ENCODE assay signal across 8 mouse cellular contexts in the genomic region with DNA sequence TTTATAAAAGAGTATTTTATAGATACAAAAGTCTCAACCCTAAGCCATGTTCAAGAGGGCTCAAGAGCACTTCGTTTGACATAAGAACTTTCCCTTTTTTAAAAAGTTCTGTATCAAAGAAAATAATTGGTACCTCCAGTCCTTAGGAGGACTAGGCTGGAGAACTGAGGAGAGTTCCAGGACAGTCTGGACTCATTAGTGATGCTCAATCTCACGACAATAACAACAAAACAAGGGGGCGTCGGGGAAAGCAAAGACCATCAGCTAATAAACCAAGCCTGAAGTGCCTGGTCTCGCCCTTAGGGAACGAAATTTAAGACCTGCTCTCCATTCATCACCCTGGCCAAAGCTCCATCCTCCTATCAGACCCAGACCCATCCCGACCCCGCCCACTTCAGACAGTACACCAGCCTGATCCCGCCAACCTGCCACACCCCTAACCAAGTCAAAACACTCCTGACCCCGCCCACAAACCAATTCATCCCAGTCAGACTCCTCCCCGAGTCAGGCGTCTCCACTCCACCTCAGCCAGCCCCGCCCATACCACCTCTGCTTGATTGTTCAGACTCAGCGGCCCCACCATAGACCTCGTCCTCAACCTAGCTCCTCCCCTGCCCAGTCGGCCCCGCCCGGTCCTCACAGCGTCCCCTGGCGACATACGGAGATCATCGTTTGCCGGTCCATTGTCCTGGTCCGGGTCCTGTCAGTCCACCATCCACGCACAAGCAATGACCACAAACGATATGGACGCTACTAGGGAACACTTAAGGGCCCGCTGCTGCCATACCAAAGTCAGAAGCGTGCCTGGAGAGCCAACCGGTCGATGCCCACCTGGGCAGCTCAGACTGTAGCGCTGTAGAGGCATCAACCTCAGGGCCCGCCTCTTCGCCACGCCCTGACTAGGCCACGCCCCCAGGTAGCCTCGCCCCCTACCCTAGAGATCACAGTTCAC. TPM values are rescaled to one million over a fixed set of nuclear protein-coding genes. Genes with fewer than 3 reads are reported as not detected.
DNase-seq lines count a peak whose midpoint lies in the region; ATAC-seq lines count a peak whose summit lies in the region.

No protein-coding gene starts in this region.

- H3K4me2 ChIP-seq in forebrain, embryonic 12.5 days, result peak overlapping the region; percentile 64
- peak overlapping the region; percentile 63 for H3K4me2 ChIP-seq in hindbrain, embryonic 13.5 days
- peak overlapping the region; percentile 70 for H3K4me2 ChIP-seq in limb, embryonic 15.5 days
- H3K4me2 ChIP-seq in midbrain, embryonic 14.5 days (ENCODE audit: low read length), result peak overlapping the region; percentile 58

- H3K9ac ChIP-seq in forebrain, embryonic 12.5 days, result 0 out of 2 replicates have a peak overlapping the region, but pooled peaks have one; percentile 41
- H3K9ac ChIP-seq in hindbrain, embryonic 13.5 days, result peak overlapping the region; percentile 65
- H3K9ac ChIP-seq in limb, embryonic 15.5 days, result no peak overlapping the region
- peak overlapping the region; percentile 34 for H3K9ac ChIP-seq in midbrain, embryonic 14.5 days (replicated peaks; ENCODE audit: low read length)

- peaks cover 6% of the 10 kb centered on the region; the same call in 1 of the 2 replicates for H3K27me3 ChIP-seq in forebrain, embryonic 12.5 days
- H3K27me3 ChIP-seq in hindbrain, embryonic 13.5 days, result peaks cover 10% of the 10 kb centered on the region
- 0 out of 2 replicates have a peak, but pooled peaks cover 5% of the 10 kb centered on the region for H3K27me3 ChIP-seq in limb, embryonic 15.5 days
- H3K27me3 ChIP-seq in midbrain, embryonic 14.5 days (ENCODE audit: control insufficient read depth, insufficient read depth, low read length), result no peaks in the 10 kb centered on the region

- no peak overlapping the region for H3K27ac ChIP-seq in forebrain, embryonic 12.5 days
- H3K27ac ChIP-seq in hindbrain, embryonic 13.5 days, result peak overlapping the region; percentile 32; the same call in 1 of the 2 replicates
- no peak overlapping the region for H3K27ac ChIP-seq in limb, embryonic 15.5 days
- H3K27ac ChIP-seq in midbrain, embryonic 14.5 days (replicated peaks; ENCODE audit: low read depth, low read length), result no peak overlapping the region

- ATAC-seq in CD4-positive, CD25-positive, alpha-beta regulatory T cell, adult 4 months, result peak; percentile 74
- peak; percentile 86 for ATAC-seq in forebrain, embryonic 12.5 days (ENCODE audit: low FRiP score)
- peak; percentile 93 for ATAC-seq in hindbrain, embryonic 13.5 days (ENCODE audit: low FRiP score)
- ATAC-seq in limb, embryonic 15.5 days (ENCODE audit: insufficient number of reproducible peaks, low FRiP score, low TSS enrichment, low read depth), result peak; percentile 80
- ATAC-seq in midbrain, embryonic 14.5 days (ENCODE audit: low FRiP score, low TSS enrichment), result peak; percentile 64; the same call in 1 of the 2 replicates

- H3K36me3 ChIP-seq in forebrain, embryonic 12.5 days (replicated peaks), result no peaks in the 10 kb centered on the region
- no peaks in the 10 kb centered on the region for H3K36me3 ChIP-seq in hindbrain, embryonic 13.5 days
- no peaks in the 10 kb centered on the region for H3K36me3 ChIP-seq in limb, embryonic 15.5 days
- H3K36me3 ChIP-seq in midbrain, embryonic 14.5 days (ENCODE audit: control insufficient read depth, insufficient read depth, low read length), result no peaks in the 10 kb centered on the region

- WGBS in forebrain, embryonic 12.5 days, result under 1% methylated on average over 37 of the region's 37 CpGs
- WGBS in hindbrain, embryonic 13.5 days, result 1% methylated on average over 37 of the region's 37 CpGs
- 2% methylated on average over 37 of the region's 37 CpGs for WGBS in limb, embryonic 15.5 days
- 2% methylated on average over 37 of the region's 37 CpGs for WGBS in midbrain, embryonic 14.5 days

- H3K4me3 ChIP-seq in forebrain, embryonic 12.5 days (replicated peaks), result peak overlapping the region; percentile 39
- H3K4me3 ChIP-seq in hindbrain, embryonic 13.5 days, result peak overlapping the region; percentile 45
- peak overlapping the region; percentile 37 for H3K4me3 ChIP-seq in limb, embryonic 15.5 days
- peak overlapping the region; percentile 38 for H3K4me3 ChIP-seq in midbrain, embryonic 14.5 days (replicated peaks; ENCODE audit: low read depth, low read length)

- no peaks in the 10 kb centered on the region for H3K9me3 ChIP-seq in forebrain, embryonic 12.5 days
- no peaks in the 10 kb centered on the region for H3K9me3 ChIP-seq in hindbrain, embryonic 13.5 days
- H3K9me3 ChIP-seq in limb, embryonic 15.5 days, result no peaks in the 10 kb centered on the region
- no peaks in the 10 kb centered on the region for H3K9me3 ChIP-seq in midbrain, embryonic 14.5 days (ENCODE audit: control insufficient read depth, low read length)

- peaks cover 8% of the 10 kb centered on the region; the same call in 1 of the 2 replicates for H3K4me1 ChIP-seq in forebrain, embryonic 12.5 days
- H3K4me1 ChIP-seq in hindbrain, embryonic 13.5 days (replicated peaks), result peaks cover 5% of the 10 kb centered on the region
- peaks cover 6% of the 10 kb centered on the region for H3K4me1 ChIP-seq in limb, embryonic 15.5 days
- no peaks in the 10 kb centered on the region for H3K4me1 ChIP-seq in midbrain, embryonic 14.5 days (ENCODE audit: control insufficient read depth, insufficient read depth, low read length)

- peak; percentile 76 for DNase-seq in adrenal gland, adult 2 months
- DNase-seq in midbrain, embryonic 14.5 days, result peak; percentile 69
- DNase-seq in thymus, postnatal 0 days (ENCODE audit: low spot score), result peak; percentile 52
- DNase-seq in left cerebral cortex, adult 11 months (ENCODE audit: low spot score), result no peak

RNA-seq across cellular contexts. Expression of a gene that starts 35.5 kb away (rescaled TPM):
- not detected for polyA plus RNA-seq in CD4-positive, CD25-positive, alpha-beta regulatory T cell, adult 4 months (2017; shearing (Covaris generic))
- not detected for total RNA-seq in adrenal gland, adult 2 months (2021)
- polyA plus RNA-seq in adrenal gland, adult 2 months (2012; rRNA removed), result 0.06 TPM in 1 of 2 replicates, not detected in the other
- polyA plus RNA-seq in forebrain, embryonic 12.5 days (2016; fragmentation: Nextera tagmentation; extraction: Ambion mirVana), result not detected in 2 replicates
- 0.08 TPM in 1 of 2 replicates, not detected in the other for polyA plus RNA-seq in hindbrain, embryonic 13.5 days (2015; fragmentation: Nextera tagmentation; extraction: Ambion mirVana)
- polyA plus RNA-seq in limb, embryonic 15.5 days (2015; fragmentation: Nextera tagmentation; extraction: Ambion mirVana), result 2.5 and 2.8 TPM in 2 replicates
- polyA plus RNA-seq in midbrain, embryonic 14.5 days (2014; fragmentation: Nextera tagmentation; extraction: Ambion mirVana), result not detected in 2 replicates
- polyA plus RNA-seq in thymus, postnatal 0 days (2015; fragmentation: Nextera tagmentation; extraction: Ambion mirVana), result 0.08 and 0.09 TPM in 2 replicates

RNA-seq across cellular contexts. Expression of a gene that starts 39.7 kb away (rescaled TPM):
- polyA plus RNA-seq in CD4-positive, CD25-positive, alpha-beta regulatory T cell, adult 4 months (2017; shearing (Covaris generic)), result 10 to 100 TPM; 51.0 to 68.1 TPM
- total RNA-seq in adrenal gland, adult 2 months (2021), result 10 to 100 TPM; 11.3 to 14.5 TPM
- polyA plus RNA-seq in adrenal gland, adult 2 months (2012; rRNA removed), result 8.5 and 12.6 TPM in 2 replicates
- 0.51 and 0.63 TPM in 2 replicates for polyA plus RNA-seq in forebrain, embryonic 12.5 days (2016; fragmentation: Nextera tagmentation; extraction: Ambion mirVana)
- polyA plus RNA-seq in hindbrain, embryonic 13.5 days (2015; fragmentation: Nextera tagmentation; extraction: Ambion mirVana), result 0.75 and 0.99 TPM in 2 replicates
- polyA plus RNA-seq in limb, embryonic 15.5 days (2015; fragmentation: Nextera tagmentation; extraction: Ambion mirVana), result 2.6 and 6.1 TPM in 2 replicates
- 0.43 and 1.3 TPM in 2 replicates for polyA plus RNA-seq in midbrain, embryonic 14.5 days (2014; fragmentation: Nextera tagmentation; extraction: Ambion mirVana)
- polyA plus RNA-seq in thymus, postnatal 0 days (2015; fragmentation: Nextera tagmentation; extraction: Ambion mirVana), result 12.1 and 12.5 TPM in 2 replicates

RNA-seq across cellular contexts. Expression of a gene that starts 39.8 kb away (rescaled TPM):
- polyA plus RNA-seq in CD4-positive, CD25-positive, alpha-beta regulatory T cell, adult 4 months (2017; shearing (Covaris generic)), result 100 to 1,000 TPM; 433 to 495 TPM
- total RNA-seq in adrenal gland, adult 2 months (2021), result 10 to 100 TPM; 18.2 to 22.0 TPM
- polyA plus RNA-seq in adrenal gland, adult 2 months (2012; rRNA removed), result 8.6 and 10.2 TPM in 2 replicates
- polyA plus RNA-seq in forebrain, embryonic 12.5 days (2016; fragmentation: Nextera tagmentation; extraction: Ambion mirVana), result 1.6 and 1.9 TPM in 2 replicates
- 1.6 and 1.7 TPM in 2 replicates for polyA plus RNA-seq in hindbrain, embryonic 13.5 days (2015; fragmentation: Nextera tagmentation; extraction: Ambion mirVana)
- 6.6 and 12.8 TPM in 2 replicates for polyA plus RNA-seq in limb, embryonic 15.5 days (2015; fragmentation: Nextera tagmentation; extraction: Ambion mirVana)
- 0.46 and 3.2 TPM in 2 replicates for polyA plus RNA-seq in midbrain, embryonic 14.5 days (2014; fragmentation: Nextera tagmentation; extraction: Ambion mirVana)
- 65.3 and 67.3 TPM in 2 replicates for polyA plus RNA-seq in thymus, postnatal 0 days (2015; fragmentation: Nextera tagmentation; extraction: Ambion mirVana)
